Mouse (Mus musculus): ENCODE measurements at regions not wholly inside any gene's neighbourhood (a gene's known extent, or its start where the extent isn't known, plus 50 kb on each side); places are given as distances from the start of the nearest gene placed in this dataset.

- no peak overlapping the region for H3K9ac ChIP-seq
- ATAC-seq (ENCODE audit: insufficient number of reproducible peaks, low FRiP score, low TSS enrichment, low read depth): no peak
- no peak overlapping the region for H3K27ac ChIP-seq (replicated peaks)
- no peaks in the 10 kb centered on the region for H3K4me1 ChIP-seq
- no peaks in the 10 kb centered on the region for H3K27me3 ChIP-seq
- WGBS: 76% methylated on average over 1 of the region's 1 CpGs
- no peaks in the 10 kb centered on the region for H3K9me3 ChIP-seq (replicated peaks)
- H3K4me2 ChIP-seq (replicated peaks): no peak overlapping the region
- H3K4me3 ChIP-seq (replicated peaks): no peak overlapping the region
- no peaks in the 10 kb centered on the region for H3K36me3 ChIP-seq
These were observed 106.3 kb downstream of the D1Ertd622e start for GRCm38 (mm10) chr1:97555565-97555955.

- Histone ChIP-seq H3K27me3 (no peaks in the 10 kb centered on the region), H3K9me3 (replicated peaks) (no peaks in the 10 kb centered on the region), H3K4me2 (replicated peaks) (no peak overlapping the region), H3K4me1 (no peaks in the 10 kb centered on the region), H3K27ac (replicated peaks) (no peak overlapping the region), H3K36me3 (no peaks in the 10 kb centered on the region), H3K9ac (no peak overlapping the region), H3K4me3 (replicated peaks) (no peak overlapping the region)
- 59% methylated on average over 6 of the region's 6 CpGs for WGBS
- peak; percentile 63; the same call in 1 of the 2 replicates for ATAC-seq (ENCODE audit: insufficient number of reproducible peaks, low FRiP score, low TSS enrichment, low read depth)
These were observed 106.8 kb downstream of the D1Ertd622e start for GRCm38 (mm10) chr1:97554936-97555564.

- Histone ChIP-seq H3K27ac (replicated peaks) (no peak overlapping the region), H3K9ac (no peak overlapping the region), H3K36me3 (no peaks in the 10 kb centered on the region), H3K4me1 (no peaks in the 10 kb centered on the region), H3K9me3 (replicated peaks) (no peaks in the 10 kb centered on the region), H3K4me3 (replicated peaks) (no peak overlapping the region), H3K4me2 (replicated peaks) (no peak overlapping the region), H3K27me3 (no peaks in the 10 kb centered on the region)
- ATAC-seq (ENCODE audit: insufficient number of reproducible peaks, low FRiP score, low TSS enrichment, low read depth): no peak
- WGBS: 83% methylated on average over 8 of the region's 8 CpGs
These were observed 108.1 kb downstream of the D1Ertd622e start for GRCm38 (mm10) chr1:97553485-97554474.

GRCm38 (mm10) chr1:97552886-97553285 is 109.0 kb downstream of the D1Ertd622e start:
- Histone ChIP-seq H3K4me3 (replicated peaks) (no peak overlapping the region), H3K36me3 (no peaks in the 10 kb centered on the region), H3K4me2 (replicated peaks) (no peak overlapping the region), H3K4me1 (no peaks in the 10 kb centered on the region), H3K27ac (replicated peaks) (no peak overlapping the region), H3K9ac (no peak overlapping the region), H3K27me3 (no peaks in the 10 kb centered on the region), H3K9me3 (replicated peaks) (no peaks in the 10 kb centered on the region)
- no peak for ATAC-seq (ENCODE audit: insufficient number of reproducible peaks, low FRiP score, low TSS enrichment, low read depth)
- 80% methylated on average over 2 of the region's 2 CpGs for WGBS

GRCm38 (mm10) chr1:97541162-97541493 is 120.7 kb downstream of the D1Ertd622e start:
- ATAC-seq (ENCODE audit: insufficient number of reproducible peaks, low FRiP score, low TSS enrichment, low read depth): no peak
- H3K9ac ChIP-seq: no peak overlapping the region
- H3K4me2 ChIP-seq (replicated peaks): no peak overlapping the region
- H3K27ac ChIP-seq (replicated peaks): no peak overlapping the region
- H3K9me3 ChIP-seq (replicated peaks): no peaks in the 10 kb centered on the region
- H3K27me3 ChIP-seq: no peaks in the 10 kb centered on the region
- H3K4me3 ChIP-seq (replicated peaks): no peak overlapping the region
- H3K36me3 ChIP-seq: no peaks in the 10 kb centered on the region
- no peaks in the 10 kb centered on the region for H3K4me1 ChIP-seq

GRCm38 (mm10) chr1:97540291-97541161 is 121.3 kb downstream of the D1Ertd622e start:
- 49% methylated on average over 16 of the region's 16 CpGs for WGBS
- no peak for ATAC-seq (ENCODE audit: insufficient number of reproducible peaks, low FRiP score, low TSS enrichment, low read depth)
- H3K4me2 ChIP-seq (replicated peaks): no peak overlapping the region

GRCm38 (mm10) chr1:97496915-97497314 is 165.0 kb downstream of the D1Ertd622e start:
- Histone ChIP-seq H3K9me3 (replicated peaks) (no peaks in the 10 kb centered on the region), H3K4me3 (replicated peaks) (no peak overlapping the region), H3K9ac (no peak overlapping the region), H3K27ac (replicated peaks) (no peak overlapping the region), H3K36me3 (no peaks in the 10 kb centered on the region), H3K27me3 (no peaks in the 10 kb centered on the region), H3K4me1 (no peaks in the 10 kb centered on the region), H3K4me2 (replicated peaks) (no peak overlapping the region)
- 73% methylated on average over 1 of the region's 1 CpGs for WGBS
- no peak for ATAC-seq (ENCODE audit: insufficient number of reproducible peaks, low FRiP score, low TSS enrichment, low read depth)

More at GRCm38 (mm10) chr1:97540291-97541161, 121.3 kb downstream of the D1Ertd622e start:
- Histone ChIP-seq H3K9me3 (replicated peaks) (no peaks in the 10 kb centered on the region), H3K9ac (no peak overlapping the region), H3K4me3 (replicated peaks) (no peak overlapping the region), H3K4me1 (no peaks in the 10 kb centered on the region), H3K27me3 (no peaks in the 10 kb centered on the region), H3K27ac (replicated peaks) (no peak overlapping the region), H3K36me3 (no peaks in the 10 kb centered on the region)

GRCm38 (mm10) chr1:97479921-97480320 is 182.0 kb downstream of the D1Ertd622e start:
- no peak overlapping the region for H3K4me2 ChIP-seq (replicated peaks)
- H3K36me3 ChIP-seq: no peaks in the 10 kb centered on the region
- H3K4me1 ChIP-seq: no peaks in the 10 kb centered on the region
- no peak overlapping the region for H3K9ac ChIP-seq
- H3K27ac ChIP-seq (replicated peaks): no peak overlapping the region
- no peak overlapping the region for H3K4me3 ChIP-seq (replicated peaks)
- ATAC-seq (ENCODE audit: insufficient number of reproducible peaks, low FRiP score, low TSS enrichment, low read depth): no peak
- H3K27me3 ChIP-seq: no peaks in the 10 kb centered on the region
- no peaks in the 10 kb centered on the region for H3K9me3 ChIP-seq (replicated peaks)
- WGBS: 65% methylated on average over 2 of the region's 2 CpGs

Data from embryonic facial prominence, embryonic 15.5 days (tissue).